Mouse (Mus musculus): ENCODE results near the gene Fam118b.

DNA sequence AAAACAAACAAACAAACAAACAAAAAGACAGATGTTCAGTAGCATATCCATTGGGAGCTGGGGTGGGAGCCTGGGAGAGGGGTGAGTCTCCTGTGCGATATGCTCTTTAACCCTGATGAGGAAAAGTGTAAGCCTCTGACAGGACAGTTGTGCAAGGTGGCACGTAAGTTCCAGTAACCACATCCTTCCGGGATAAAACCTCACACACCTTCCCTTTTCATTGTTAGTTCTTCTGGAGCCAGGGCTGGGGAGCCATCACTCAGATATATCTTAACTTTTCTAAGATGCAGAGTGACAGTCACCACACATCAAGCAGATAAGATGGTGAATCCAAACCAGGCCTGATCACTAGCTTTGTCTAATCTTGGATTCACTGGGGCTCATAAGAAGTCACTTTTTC lies 73.6 kb downstream of the Fam118b start:
- TF ChIP-seq CTCF (IDR thresholded peaks at IDR 0.05; ENCODE audit: control insufficient read depth, insufficient read depth, low read length) (no peak), POLR2A (IDR thresholded peaks at IDR 0.05; ENCODE audit: borderline replicate concordance, control insufficient read depth, low read depth, low read length) (no peak)
